Mouse (Mus musculus) midbrain, embryonic 14.5 days (tissue): ENCODE data around the gene 1810024B03Rik. TPM values are rescaled to one million over a fixed set of nuclear protein-coding genes. Genes with fewer than 3 reads are reported as not detected.

ENCODE experiments used
- ATAC-seq: fragments of 200-750 bp; cut with Nextera tagmentation; 2 replicates; pipeline ENCODE4 v1.8.0; 2017; ENCODE audit warnings: moderate number of reproducible peaks, moderate library complexity; ENCODE audit not compliant: low FRiP score, low TSS enrichment
- DNase-seq: peaks from one replicate; pipeline ENCODE4 v3.0.0-alpha.2; 2015
- H3K27ac ChIP-seq: fragments of 300-500 bp; sonication (generic); replicated peaks from 2 replicates; pipeline ENCODE4 v1.5.1; 2014; ENCODE audit warnings: mild to moderate bottlenecking, low read depth, low read length, moderate library complexity
- H3K27me3 ChIP-seq: fragments of 300-500 bp; sonication (generic); 2 replicates; pipeline ENCODE4 v1.6.1; 2014; ENCODE audit warnings: low read length, control low read depth, mixed read lengths; ENCODE audit not compliant: control insufficient read depth, insufficient read depth
- H3K36me3 ChIP-seq: fragments of 300-500 bp; sonication (generic); 2 replicates; pipeline ENCODE4 v1.6.1; 2014; ENCODE audit warnings: low read length, control low read depth; ENCODE audit not compliant: control insufficient read depth, insufficient read depth
- H3K4me1 ChIP-seq: fragments of 300-500 bp; sonication (generic); 2 replicates; pipeline ENCODE4 v1.6.1; 2014; ENCODE audit warnings: mild to moderate bottlenecking, antibody characterized with exemption, low read length, control low read depth; ENCODE audit not compliant: control insufficient read depth, insufficient read depth
- H3K4me2 ChIP-seq: fragments of 300-500 bp; sonication (generic); 2 replicates; pipeline ENCODE4 v1.6.1; 2014; ENCODE audit warnings: mild to moderate bottlenecking, low read length, moderate library complexity
- H3K4me3 ChIP-seq: fragments of 300-500 bp; sonication (generic); replicated peaks from 2 replicates; pipeline ENCODE4 v1.5.1; 2014; ENCODE audit warnings: low read depth, low read length
- H3K9ac ChIP-seq: fragments of 300-500 bp; sonication (generic); replicated peaks from 2 replicates; pipeline ENCODE4 v1.6.1; 2014; ENCODE audit warnings: mild to moderate bottlenecking, low read length, moderate library complexity
- H3K9me3 ChIP-seq: fragments of 300-500 bp; sonication (generic); 2 replicates; pipeline ENCODE4 v1.6.1; 2016; ENCODE audit warnings: low read length, control low read depth, mixed read lengths; ENCODE audit not compliant: control insufficient read depth
- WGBS: fragments of 180-500 bp; shearing (Covaris S2); extraction: QIAGEN DNeasy Blood & Tissue Kit; methylation state at CpG from one replicate; pipeline ENCODE4 v1.1.7; 2014; 5-methylcytosine and 5-hydroxymethylcytosine counted together
- polyA plus RNA-seq: library from polyadenylated mRNA; unstranded; fragments of >200 nt; fragmentation: Nextera tagmentation; extraction: Ambion mirVana; gene quantifications from 2 replicates; pipeline ENCODE4 v1.2.1, GENCODE M21; 2014

1810024B03Rik gene
- polyA plus RNA-seq, 1 experiment from 2014 or later, result 1.3 TPM

GRCm38 (mm10) chr2:127247592-127248333 is 39.7 kb upstream of the 1810024B03Rik start, which contains the start of the genes Ciao1 and Tmem127:
Gene Ciao1 (minus strand): TSS chr2:127247816.
Gene Tmem127 (plus strand): TSS chr2:127247908.
- H3K4me3 ChIP-seq, result peak within 1 kb of the TSS; percentile 85
- no peaks in the 10 kb centered on the region for H3K9me3 ChIP-seq
- ATAC-seq (peak; percentile 99), DNase-seq (peak; percentile 100)
- peak within 1 kb of the TSS; percentile 89 for H3K4me2 ChIP-seq
- H3K27ac ChIP-seq, result peak within 1 kb of the TSS; percentile 83
- no peaks in the 10 kb centered on the region for H3K27me3 ChIP-seq
- peaks cover 21% of the 10 kb centered on the region for H3K4me1 ChIP-seq
- WGBS, result under 1% methylated on average over 53 of the region's 53 CpGs
- H3K9ac ChIP-seq, result peak within 1 kb of the TSS; percentile 88
- peaks cover 37% of the 10 kb centered on the region for H3K36me3 ChIP-seq

GRCm38 (mm10) chr2:127240065-127240464 is 32.0 kb upstream of the 1810024B03Rik start:
- Histone ChIP-seq H3K9me3 (no peaks in the 10 kb centered on the region), H3K27me3 (no peaks in the 10 kb centered on the region), H3K4me1 (no peaks in the 10 kb centered on the region), H3K27ac (no peak overlapping the region), H3K4me2 (no peak overlapping the region), H3K36me3 (peaks cover 91% of the 10 kb centered on the region), H3K9ac (no peak overlapping the region), H3K4me3 (no peak overlapping the region)
- ATAC-seq (no peak), DNase-seq (no peak)
- WGBS, result 93% methylated on average over 2 of the region's 2 CpGs

GRCm38 (mm10) chr2:127237897-127238610 is 30.0 kb upstream of the 1810024B03Rik start:
- Histone ChIP-seq H3K4me3 (no peak overlapping the region), H3K9ac (no peak overlapping the region), H3K36me3 (peaks cover 92% of the 10 kb centered on the region), H3K27ac (no peak overlapping the region), H3K4me1 (no peaks in the 10 kb centered on the region), H3K27me3 (no peaks in the 10 kb centered on the region), H3K4me2 (no peak overlapping the region), H3K9me3 (no peaks in the 10 kb centered on the region)
- ATAC-seq, result no peak
- no peak for DNase-seq
- 95% methylated on average over 11 of the region's 11 CpGs for WGBS

- no peak overlapping the region for H3K9ac ChIP-seq
- peaks cover 96% of the 10 kb centered on the region for H3K36me3 ChIP-seq
- H3K27ac ChIP-seq, result no peak overlapping the region
- no peaks in the 10 kb centered on the region for H3K4me1 ChIP-seq
- no peak overlapping the region for H3K4me2 ChIP-seq
- DNase-seq (no peak), ATAC-seq (no peak)
- H3K27me3 ChIP-seq, result no peaks in the 10 kb centered on the region
- H3K4me3 ChIP-seq, result no peak overlapping the region
- 95% methylated on average over 3 of the region's 3 CpGs for WGBS
- no peaks in the 10 kb centered on the region for H3K9me3 ChIP-seq
Observed at GRCm38 (mm10) chr2:127225261-127225660, 17.2 kb upstream of the 1810024B03Rik start.

- WGBS, result 98% methylated on average over 5 of the region's 5 CpGs
Observed at GRCm38 (mm10) chr2:127217746-127218145, 9.7 kb upstream of the 1810024B03Rik start.

GRCm38 (mm10) chr2:127210701-127211100 is 2.6 kb upstream of the 1810024B03Rik start:
- Histone ChIP-seq H3K9ac (no peak overlapping the region), H3K27ac (no peak overlapping the region), H3K4me2 (no peak overlapping the region), H3K4me3 (no peak overlapping the region), H3K4me1 (peaks cover 9% of the 10 kb centered on the region), H3K27me3 (no peaks in the 10 kb centered on the region), H3K9me3 (no peaks in the 10 kb centered on the region), H3K36me3 (peaks cover 56% of the 10 kb centered on the region)
- DNase-seq (no peak), ATAC-seq (no peak)
- WGBS, result 95% methylated on average over 11 of the region's 11 CpGs

More at GRCm38 (mm10) chr2:127217746-127218145, 9.7 kb upstream of the 1810024B03Rik start:
- no peak for DNase-seq
- no peaks in the 10 kb centered on the region for H3K4me1 ChIP-seq
- no peak overlapping the region for H3K27ac ChIP-seq
- no peak overlapping the region for H3K4me3 ChIP-seq
- no peaks in the 10 kb centered on the region for H3K27me3 ChIP-seq
- H3K4me2 ChIP-seq, result no peak overlapping the region
- H3K36me3 ChIP-seq, result peaks cover 95% of the 10 kb centered on the region
- no peaks in the 10 kb centered on the region for H3K9me3 ChIP-seq
- H3K9ac ChIP-seq, result no peak overlapping the region
- ATAC-seq, result no peak

GRCm38 (mm10) chr2:127208452-127208769 is 331 bp upstream of the 1810024B03Rik start:
- ATAC-seq (no peak; the same call in 1 of the 2 replicates), DNase-seq (no peak)
- H3K27me3 ChIP-seq, result no peaks in the 10 kb centered on the region
- peak overlapping the region; percentile 73 for H3K4me3 ChIP-seq
- H3K4me1 ChIP-seq, result peaks cover 9% of the 10 kb centered on the region
- peak overlapping the region; percentile 66 for H3K9ac ChIP-seq
- no peaks in the 10 kb centered on the region for H3K9me3 ChIP-seq
- H3K27ac ChIP-seq, result peak overlapping the region; percentile 71
- WGBS, result 0% methylated on average over 17 of the region's 17 CpGs
- peaks cover 34% of the 10 kb centered on the region for H3K36me3 ChIP-seq
- peak overlapping the region; percentile 80 for H3K4me2 ChIP-seq

GRCm38 (mm10) chr2:127206916-127207315 is 1.2 kb downstream of the 1810024B03Rik start:
- peaks cover 20% of the 10 kb centered on the region for H3K36me3 ChIP-seq
- H3K4me3 ChIP-seq, result no peak overlapping the region
- H3K4me2 ChIP-seq, result no peak overlapping the region
- no peak for ATAC-seq
- WGBS, result 95% methylated on average over 2 of the region's 2 CpGs
- H3K9me3 ChIP-seq, result no peaks in the 10 kb centered on the region
- no peaks in the 10 kb centered on the region for H3K27me3 ChIP-seq
- peaks cover 9% of the 10 kb centered on the region for H3K4me1 ChIP-seq
- DNase-seq, result no peak
- no peak overlapping the region for H3K27ac ChIP-seq
- H3K9ac ChIP-seq, result no peak overlapping the region
